In the genomic region with DNA sequence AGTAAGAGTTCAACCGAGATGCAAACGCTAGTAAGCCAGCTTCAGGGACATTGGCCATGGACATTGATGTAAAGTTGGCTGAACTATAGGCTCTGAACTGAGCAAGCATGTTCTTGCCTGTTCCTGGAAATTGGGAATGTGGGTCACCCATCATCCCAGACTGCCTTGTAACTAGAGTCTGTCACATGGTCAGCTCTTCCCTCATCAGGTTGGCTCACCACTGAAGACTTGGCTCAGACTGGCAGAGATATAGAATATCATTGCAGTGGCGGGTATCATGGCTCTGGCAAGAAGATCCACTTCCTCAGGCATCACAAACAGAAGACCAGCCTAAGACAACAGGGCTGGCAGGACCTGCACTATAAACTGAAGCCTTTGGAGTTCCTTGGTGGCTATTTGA, we compare ENCODE assay signal across 21 mouse cellular contexts.
"Had no signal": no experiment of that assay in that cellular context is flagged by ENCODE, and none has a peak within 500 bp of the region (broad histone marks: within the 10 kb centered on the region; RNA-seq: fewer than 3 reads in every experiment).

No protein-coding gene starts in this region.

- ATAC-seq: liver, embryonic 12.5 days; midbrain, embryonic 15.5 days had no signal

- H3K4me2 ChIP-seq: limb, embryonic 13.5 days; liver, embryonic 12.5 days; liver, embryonic 15.5 days; lung, embryonic 15.5 days; midbrain, embryonic 12.5 days; midbrain, embryonic 15.5 days; neural tube, embryonic 12.5 days; neural tube, embryonic 15.5 days had no signal

- DNase-seq: kidney, adult 2 months; kidney, postnatal 25 days; layer of hippocampus, adult 9-11 months; liver; lung, adult 18-20 months; lung, postnatal 14 days; retina, postnatal 1 day; right cerebral cortex, postnatal 25 days; thymus, postnatal 25 days had no signal

- H3K9me3 ChIP-seq: limb, embryonic 10.5 days; limb, embryonic 13.5 days; liver, embryonic 12.5 days; liver, embryonic 15.5 days; lung, embryonic 15.5 days; midbrain, embryonic 12.5 days; midbrain, embryonic 15.5 days; neural tube, embryonic 12.5 days; neural tube, embryonic 15.5 days had no signal

- H3K36me3 ChIP-seq: limb, embryonic 10.5 days; limb, embryonic 13.5 days; liver, embryonic 12.5 days; liver, embryonic 15.5 days; lung, embryonic 15.5 days; midbrain, embryonic 12.5 days; midbrain, embryonic 15.5 days; neural tube, embryonic 12.5 days; neural tube, embryonic 15.5 days had no signal

- H3K4me1 ChIP-seq: limb, embryonic 10.5 days; limb, embryonic 13.5 days; liver, embryonic 12.5 days; liver, embryonic 15.5 days; midbrain, embryonic 12.5 days; midbrain, embryonic 15.5 days; neural tube, embryonic 12.5 days; neural tube, embryonic 15.5 days had no signal

- H3K4me3 ChIP-seq: layer of hippocampus, adult 2 months; limb, embryonic 10.5 days; limb, embryonic 13.5 days; liver, embryonic 12.5 days; liver, embryonic 15.5 days; lung, embryonic 15.5 days; midbrain, embryonic 12.5 days; midbrain, embryonic 15.5 days; neural tube, embryonic 12.5 days; neural tube, embryonic 15.5 days had no signal

- H3K27me3 ChIP-seq: limb, embryonic 13.5 days; liver, embryonic 12.5 days; liver, embryonic 15.5 days; lung, embryonic 15.5 days; midbrain, embryonic 12.5 days; midbrain, embryonic 15.5 days; neural tube, embryonic 12.5 days; neural tube, embryonic 15.5 days had no signal

- H3K27ac ChIP-seq: kidney, postnatal 0 days; layer of hippocampus, adult 2 months; limb, embryonic 10.5 days; limb, embryonic 13.5 days; liver, embryonic 12.5 days; liver, embryonic 15.5 days; lung, embryonic 15.5 days; macrophage; midbrain, embryonic 12.5 days; midbrain, embryonic 15.5 days; neural tube, embryonic 12.5 days; neural tube, embryonic 15.5 days had no signal

- H3K9ac ChIP-seq: limb, embryonic 13.5 days; liver, embryonic 12.5 days; liver, embryonic 15.5 days; lung, embryonic 15.5 days; midbrain, embryonic 12.5 days; midbrain, embryonic 15.5 days; neural tube, embryonic 12.5 days; neural tube, embryonic 15.5 days had no signal
